Mouse (Mus musculus): ENCODE measurements around the gene Rhbdf2. TPM values are rescaled to one million over a fixed set of nuclear protein-coding genes. Genes with fewer than 3 reads are reported as not detected.
"Not testable (repeated sequence)": the region's sequence is repeated elsewhere in the genome, so short reads cannot be mapped to it uniquely, and the experiment has no call there.

Rhbdf2 gene
- polyA plus RNA-seq, 1 experiment from 2014 or later = 9.5 TPM

DNA sequence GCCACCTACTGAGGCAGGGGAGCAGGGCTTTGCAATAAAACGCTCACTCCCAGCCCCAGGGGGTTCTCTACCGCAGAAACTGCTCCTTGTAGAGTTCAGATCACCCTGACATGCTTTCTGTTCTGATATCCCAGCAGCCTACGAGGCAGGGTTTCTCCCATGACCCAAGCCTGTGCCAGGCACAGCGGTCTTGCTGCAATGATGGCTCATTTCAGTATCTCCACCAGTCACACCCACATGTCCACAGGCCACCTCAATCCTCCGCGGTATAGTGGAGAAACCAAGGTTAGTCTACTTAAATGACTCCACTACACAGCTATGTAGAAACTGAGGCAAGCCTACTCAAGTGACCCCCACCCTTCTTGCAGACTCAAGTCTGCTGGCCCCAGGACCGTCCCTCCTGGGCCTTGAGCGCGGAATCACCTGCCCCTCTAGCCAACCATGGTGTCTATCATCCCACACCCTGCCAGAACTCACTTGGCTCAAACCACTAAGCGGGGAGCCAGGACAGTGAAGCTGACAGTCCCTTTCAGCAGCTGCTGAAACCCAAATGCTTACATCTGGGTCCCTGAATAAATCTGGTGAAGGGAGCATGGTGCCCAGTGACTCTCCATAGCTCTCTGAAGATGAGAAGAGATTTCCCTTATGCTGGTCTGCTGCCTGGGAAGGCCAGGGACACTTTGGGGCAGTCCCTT, 6.1 kb downstream of the Rhbdf2 start:
- Histone ChIP-seq H3K4me2 (peak overlapping the region; percentile 81; the same call in 1 of the 2 replicates), H3K4me1 (peaks cover 85% of the 10 kb centered on the region), H3K27me3 (no peaks in the 10 kb centered on the region), H3K4me3 (replicated peaks) (no peak overlapping the region), H3K9ac (no peak overlapping the region), H3K9me3 (replicated peaks) (no peaks in the 10 kb centered on the region), H3K36me3 (no peaks in the 10 kb centered on the region), H3K27ac (peak overlapping the region; percentile 71)
- WGBS = 69% methylated on average over 10 of the region's 10 CpGs
- no peak for ATAC-seq (replicated peaks; ENCODE audit: low FRiP score)

DNA sequence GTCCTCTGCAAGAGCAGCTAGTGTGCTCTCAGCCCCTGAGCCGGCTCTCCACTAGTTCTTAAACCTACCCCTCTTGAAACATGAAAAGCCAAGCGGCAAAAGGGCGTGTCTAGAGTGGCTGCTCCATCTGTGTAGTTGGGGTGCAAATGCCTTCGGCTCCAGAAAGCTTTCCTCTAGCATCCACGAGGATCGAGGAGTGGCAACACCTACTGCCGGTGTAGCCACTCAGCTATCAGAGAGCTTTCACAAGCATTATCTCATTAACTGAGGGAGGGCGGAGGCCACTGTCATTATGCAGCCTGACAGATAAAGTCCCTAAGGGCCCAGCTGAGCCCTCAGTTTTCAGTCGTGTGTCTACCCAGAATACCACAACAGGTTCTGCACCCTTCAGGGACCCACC, 6.7 kb downstream of the Rhbdf2 start:
- Histone ChIP-seq H3K9me3 (replicated peaks) (no peaks in the 10 kb centered on the region), H3K4me3 (replicated peaks) (no peak overlapping the region), H3K27me3 (no peaks in the 10 kb centered on the region), H3K36me3 (no peaks in the 10 kb centered on the region), H3K9ac (no peak overlapping the region; the same call in 1 of the 2 replicates), H3K4me1 (peaks cover 91% of the 10 kb centered on the region), H3K27ac (0 out of 2 replicates have a peak overlapping the region, but pooled peaks have one; percentile 71), H3K4me2 (no peak overlapping the region)
- no peak for ATAC-seq (replicated peaks; ENCODE audit: low FRiP score)
- 35% methylated on average over 9 of the region's 9 CpGs for WGBS

DNA sequence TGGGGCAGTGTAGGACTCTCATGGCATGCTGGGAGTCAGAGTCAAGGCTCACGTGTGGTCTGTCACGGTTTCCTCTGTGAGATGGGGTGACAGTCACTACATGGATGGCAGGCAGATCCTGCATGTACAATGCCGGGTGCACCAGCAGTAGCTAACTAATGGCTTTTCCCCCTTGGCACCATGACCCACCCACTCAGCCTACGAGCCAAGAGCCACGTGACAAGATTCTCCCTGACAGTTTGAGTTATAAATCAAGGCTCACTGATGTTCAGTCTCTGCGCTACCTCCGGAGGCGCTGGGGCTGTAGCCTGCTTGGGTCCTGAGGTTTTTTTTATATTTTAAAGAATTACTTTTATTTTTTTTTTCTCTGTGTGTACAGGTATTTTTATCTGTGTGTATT, 7.3 kb downstream of the Rhbdf2 start:
- H3K9ac ChIP-seq = no peak overlapping the region
- ATAC-seq (replicated peaks; ENCODE audit: low FRiP score) = no peak

DNA sequence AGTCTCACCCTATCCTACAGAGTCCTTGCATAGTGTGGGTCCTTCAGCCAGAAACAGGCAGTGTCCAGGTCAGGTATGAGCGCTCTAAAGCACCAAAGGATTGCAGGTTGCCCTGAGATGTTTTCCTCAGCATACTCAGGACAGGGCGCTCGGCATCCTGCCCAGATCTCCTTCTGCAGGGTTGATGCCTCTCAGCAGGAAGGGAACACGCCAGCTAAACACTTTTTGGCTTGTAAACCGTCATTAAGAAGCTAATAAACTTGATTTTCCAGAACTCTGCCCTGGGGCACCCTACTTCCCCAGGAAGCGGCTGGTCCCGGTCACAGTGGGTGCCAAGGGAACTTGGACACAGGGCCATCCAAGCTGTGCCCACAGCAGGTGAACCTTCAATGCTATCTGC, 7.7 kb downstream of the Rhbdf2 start:
- peaks cover 92% of the 10 kb centered on the region for H3K4me1 ChIP-seq

More for the DNA sequence above, 7.3 kb downstream of the Rhbdf2 start:
- Histone ChIP-seq H3K4me2 (no peak overlapping the region), H3K9me3 (replicated peaks) (no peaks in the 10 kb centered on the region), H3K36me3 (no peaks in the 10 kb centered on the region), H3K4me1 (peaks cover 95% of the 10 kb centered on the region), H3K27me3 (no peaks in the 10 kb centered on the region), H3K4me3 (replicated peaks) (no peak overlapping the region), H3K27ac (no peak overlapping the region)
- WGBS = 36% methylated on average over 8 of the region's 8 CpGs

DNA sequence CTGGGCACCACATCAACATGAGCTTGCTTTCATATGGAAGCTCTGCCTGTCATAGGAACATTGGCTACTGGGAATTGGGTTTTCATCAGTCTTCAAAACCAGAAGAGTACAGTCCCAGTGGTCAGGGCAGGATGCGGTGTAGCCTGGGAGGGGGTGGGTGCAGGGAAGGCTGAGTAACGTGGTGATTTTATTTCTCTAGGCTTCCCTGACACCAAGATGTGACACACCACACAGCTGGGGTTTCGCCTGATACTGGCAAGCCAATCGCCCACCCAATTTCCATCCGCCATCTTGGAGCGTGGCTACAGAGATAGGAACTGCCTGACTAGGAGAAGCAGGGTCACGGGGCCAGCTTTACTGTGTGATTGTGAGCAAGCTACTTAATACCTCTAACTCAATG, 8.2 kb downstream of the Rhbdf2 start:
- no peak overlapping the region for H3K4me3 ChIP-seq (replicated peaks)
- peaks cover 90% of the 10 kb centered on the region for H3K4me1 ChIP-seq
- no peaks in the 10 kb centered on the region for H3K27me3 ChIP-seq
- no peak overlapping the region for H3K9ac ChIP-seq
- no peaks in the 10 kb centered on the region for H3K36me3 ChIP-seq
- no peak overlapping the region for H3K27ac ChIP-seq
- no peak for ATAC-seq (replicated peaks; ENCODE audit: low FRiP score)
- H3K9me3 ChIP-seq (replicated peaks) = no peaks in the 10 kb centered on the region
- no peak overlapping the region for H3K4me2 ChIP-seq
- 91% methylated on average over 7 of the region's 7 CpGs for WGBS

More for the DNA sequence above, 7.7 kb downstream of the Rhbdf2 start:
- Histone ChIP-seq H3K4me3 (replicated peaks) (no peak overlapping the region), H3K9ac (no peak overlapping the region), H3K9me3 (replicated peaks) (no peaks in the 10 kb centered on the region), H3K27me3 (no peaks in the 10 kb centered on the region), H3K27ac (no peak overlapping the region), H3K36me3 (no peaks in the 10 kb centered on the region), H3K4me2 (no peak overlapping the region)
- no peak for ATAC-seq (replicated peaks; ENCODE audit: low FRiP score)
- 74% methylated on average over 7 of the region's 7 CpGs for WGBS

DNA sequence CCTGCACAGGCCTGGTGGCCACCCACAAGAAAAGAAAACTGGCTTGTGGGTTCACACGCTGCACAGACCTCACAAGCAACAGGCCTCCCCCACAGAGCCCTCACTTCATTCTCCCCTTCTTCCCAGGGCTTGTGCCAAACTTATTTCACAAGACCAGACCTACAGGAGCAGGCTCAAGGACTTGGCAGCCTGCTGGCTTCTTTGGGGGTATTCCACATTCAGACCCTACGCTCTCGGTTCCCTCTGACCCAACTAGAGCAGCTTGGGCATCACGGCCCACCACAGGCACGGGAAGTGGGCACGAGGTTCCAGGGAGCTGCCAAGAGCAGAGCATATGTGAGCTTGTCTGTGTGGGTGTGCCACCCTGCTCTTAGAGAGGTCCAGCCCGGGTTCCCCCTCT, 9.2 kb downstream of the Rhbdf2 start:
- WGBS = 81% methylated on average over 7 of the region's 7 CpGs
- H3K9me3 ChIP-seq (replicated peaks) = no peaks in the 10 kb centered on the region
- no peak overlapping the region for H3K9ac ChIP-seq
- no peak overlapping the region for H3K4me3 ChIP-seq (replicated peaks)
- no peak overlapping the region for H3K27ac ChIP-seq
- H3K4me2 ChIP-seq = no peak overlapping the region
- no peaks in the 10 kb centered on the region for H3K36me3 ChIP-seq
- H3K4me1 ChIP-seq = peaks cover 79% of the 10 kb centered on the region
- ATAC-seq (replicated peaks; ENCODE audit: low FRiP score) = no peak
- no peaks in the 10 kb centered on the region for H3K27me3 ChIP-seq

DNA sequence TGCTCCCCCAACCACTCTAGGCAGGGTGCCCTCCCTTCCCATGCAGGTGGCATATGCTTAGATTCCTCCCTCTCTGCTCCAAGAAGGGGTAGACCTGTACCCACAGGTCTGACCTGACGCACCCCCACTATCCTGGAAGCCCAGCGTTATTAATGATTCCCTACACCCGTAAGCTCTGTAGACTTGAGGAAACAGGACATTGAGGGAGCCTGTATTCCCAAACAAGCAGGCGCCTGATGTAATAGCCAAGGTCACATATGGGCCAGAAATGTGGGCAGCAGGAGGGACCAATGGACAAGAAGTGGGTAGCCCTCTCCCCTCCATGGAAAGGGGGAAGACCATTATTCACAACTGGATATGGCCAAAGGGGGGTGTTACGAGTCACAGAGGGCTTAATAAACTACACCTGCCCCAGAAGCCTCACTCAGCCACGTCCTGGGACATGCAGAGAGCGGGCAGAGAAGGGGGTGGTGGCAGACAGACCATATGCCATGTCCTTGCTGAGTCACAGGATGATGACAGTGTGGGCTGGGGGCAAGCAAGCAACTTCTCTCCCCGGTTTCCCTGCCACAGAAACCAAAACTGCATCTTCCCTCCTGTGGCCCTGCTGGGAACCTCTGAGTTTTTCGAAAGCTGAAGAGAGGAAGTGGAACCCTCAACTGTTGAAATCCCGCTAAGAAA, 10.2 kb downstream of the Rhbdf2 start:
- Histone ChIP-seq H3K27ac (peak overlapping the region; percentile 73), H3K9me3 (replicated peaks) (no peaks in the 10 kb centered on the region), H3K4me2 (no peak overlapping the region), H3K4me1 (peaks cover 69% of the 10 kb centered on the region), H3K27me3 (no peaks in the 10 kb centered on the region), H3K9ac (no peak overlapping the region), H3K36me3 (no peaks in the 10 kb centered on the region), H3K4me3 (replicated peaks) (no peak overlapping the region)
- WGBS = 75% methylated on average over 10 of the region's 10 CpGs
- ATAC-seq (replicated peaks; ENCODE audit: low FRiP score) = no peak

DNA sequence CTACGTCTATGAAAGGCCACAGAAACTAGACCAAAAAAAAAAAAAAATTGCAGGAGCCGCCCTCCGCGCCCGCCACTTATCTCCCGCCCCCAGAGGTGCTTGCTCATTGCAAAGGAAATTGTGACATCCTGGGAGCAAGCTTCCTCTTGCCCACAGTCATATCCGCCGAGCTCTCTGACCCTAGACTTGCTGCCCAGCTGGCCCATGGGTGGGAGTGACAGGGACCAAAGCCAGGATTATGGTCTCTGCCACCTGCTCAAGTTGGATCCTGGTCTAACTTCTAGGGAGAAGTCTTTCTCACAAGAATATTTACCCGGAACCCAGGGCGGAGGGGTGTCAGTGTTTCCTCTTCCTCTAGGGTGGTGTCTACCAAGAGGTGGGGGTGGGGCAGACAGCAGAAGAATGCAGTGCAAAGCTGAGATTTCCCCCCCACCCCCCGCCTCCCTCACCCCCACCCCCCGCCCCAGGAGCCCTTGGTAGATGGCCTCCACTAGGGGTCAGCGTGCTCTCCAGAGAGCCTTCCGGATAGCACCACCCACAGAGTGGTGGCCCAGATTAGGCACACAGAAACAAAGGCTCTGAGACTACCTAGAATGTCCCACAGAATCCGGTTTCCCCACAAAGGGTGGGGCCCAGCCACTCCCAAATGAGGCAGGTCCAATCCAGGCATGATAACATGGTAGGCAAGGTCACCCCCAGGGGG, 10.9 kb downstream of the Rhbdf2 start:
- Histone ChIP-seq H3K4me2 (peak overlapping the region; percentile 9; the same call in 1 of the 2 replicates), H3K4me1 (peaks cover 62% of the 10 kb centered on the region), H3K9me3 (replicated peaks) (no peaks in the 10 kb centered on the region), H3K36me3 (no peaks in the 10 kb centered on the region), H3K27ac (peak overlapping the region; percentile 73), H3K9ac (no peak overlapping the region), H3K4me3 (replicated peaks) (no peak overlapping the region), H3K27me3 (no peaks in the 10 kb centered on the region)
- peak; percentile 57; the same call in 1 of the 2 replicates for ATAC-seq (replicated peaks; ENCODE audit: low FRiP score)
- WGBS = 41% methylated on average over 14 of the region's 15 CpGs

DNA sequence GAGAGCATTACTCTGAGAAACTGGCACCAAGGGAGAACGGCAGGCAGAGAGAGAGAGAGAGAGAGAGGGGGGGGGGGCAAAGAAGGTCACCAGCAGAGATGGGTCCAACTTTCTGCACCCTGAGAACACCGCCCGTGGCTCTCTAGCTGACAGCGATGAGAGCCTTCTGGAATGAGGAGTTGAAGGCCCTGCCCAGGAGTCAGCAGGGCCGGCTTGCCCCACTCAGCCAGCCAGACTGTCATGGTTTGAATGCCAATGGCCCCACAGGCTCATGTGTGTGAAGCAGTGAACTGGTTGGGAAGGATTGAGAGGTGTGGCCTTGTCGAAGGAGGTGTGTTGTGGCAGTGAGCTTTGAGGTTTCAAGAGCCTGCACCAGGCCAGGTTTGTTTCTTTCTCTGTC, 13.6 kb downstream of the Rhbdf2 start:
- H3K4me2 ChIP-seq = no peak overlapping the region
- H3K9me3 ChIP-seq (replicated peaks) = no peaks in the 10 kb centered on the region
- H3K9ac ChIP-seq = no peak overlapping the region
- H3K36me3 ChIP-seq = 0 out of 2 replicates have a peak, but pooled peaks cover 2% of the 10 kb centered on the region
- H3K27me3 ChIP-seq = no peaks in the 10 kb centered on the region
- no peak overlapping the region for H3K4me3 ChIP-seq (replicated peaks)
- peaks cover 40% of the 10 kb centered on the region for H3K4me1 ChIP-seq
- no peak for ATAC-seq (replicated peaks; ENCODE audit: low FRiP score)
- no peak overlapping the region for H3K27ac ChIP-seq
- 90% methylated on average over 6 of the region's 6 CpGs for WGBS

DNA sequence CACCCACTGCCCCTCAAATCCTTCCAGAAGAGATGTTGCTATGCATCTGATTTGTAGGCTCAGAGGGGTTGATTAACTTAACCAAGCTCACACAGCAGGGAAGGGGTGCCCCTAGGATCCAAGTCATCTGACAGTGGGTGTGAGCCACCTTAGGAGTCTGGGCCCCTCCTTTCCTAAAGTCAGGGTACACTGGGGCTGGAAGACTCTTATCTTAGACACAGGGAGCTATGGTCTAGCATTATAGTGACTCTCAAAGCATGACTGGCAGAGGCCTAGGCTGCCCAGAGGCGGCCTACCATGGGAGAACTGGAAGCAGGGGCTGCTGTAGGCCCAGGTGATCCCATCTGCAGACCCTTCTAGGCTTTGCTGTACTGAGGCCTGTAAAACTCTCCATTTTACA, 14.3 kb downstream of the Rhbdf2 start:
- no peak for ATAC-seq (replicated peaks; ENCODE audit: low FRiP score)

DNA sequence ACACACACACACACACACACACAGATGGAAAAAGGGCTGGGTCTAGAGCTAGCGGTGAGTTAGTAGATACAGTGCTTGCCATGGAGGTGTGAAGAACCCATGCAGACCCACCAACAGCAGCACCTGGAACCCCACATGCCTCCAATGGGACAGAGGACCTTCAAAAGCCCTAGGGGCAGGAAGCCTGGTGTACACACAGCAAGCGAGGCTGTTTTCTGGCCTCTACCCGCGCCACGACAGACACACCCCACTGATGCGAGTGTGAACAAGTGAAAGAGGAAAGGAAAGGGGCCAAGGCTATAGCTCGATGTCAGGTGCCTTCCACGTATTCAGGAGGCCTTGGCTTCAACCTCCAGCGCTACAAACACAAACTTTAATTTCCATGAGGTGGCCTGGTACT, 14.9 kb downstream of the Rhbdf2 start:
- H3K27ac ChIP-seq = no peak overlapping the region
- no peak overlapping the region for H3K9ac ChIP-seq
- H3K27me3 ChIP-seq = no peaks in the 10 kb centered on the region
- no peak overlapping the region for H3K4me2 ChIP-seq
- H3K9me3 ChIP-seq (replicated peaks) = no peaks in the 10 kb centered on the region
- peaks cover 28% of the 10 kb centered on the region for H3K4me1 ChIP-seq
- H3K4me3 ChIP-seq (replicated peaks) = no peak overlapping the region
- ATAC-seq (replicated peaks; ENCODE audit: low FRiP score) = no peak
- WGBS = 91% methylated on average over 9 of the region's 9 CpGs
- H3K36me3 ChIP-seq = 0 out of 2 replicates have a peak, but pooled peaks cover 8% of the 10 kb centered on the region

More for the DNA sequence above, 14.3 kb downstream of the Rhbdf2 start:
- H3K4me3 ChIP-seq (replicated peaks) = no peak overlapping the region
- H3K9ac ChIP-seq = no peak overlapping the region
- H3K27me3 ChIP-seq = no peaks in the 10 kb centered on the region
- H3K9me3 ChIP-seq (replicated peaks) = no peaks in the 10 kb centered on the region
- no peak overlapping the region for H3K4me2 ChIP-seq
- WGBS = 92% methylated on average over 1 of the region's 1 CpGs
- no peak overlapping the region for H3K27ac ChIP-seq
- H3K4me1 ChIP-seq = peaks cover 34% of the 10 kb centered on the region
- 0 out of 2 replicates have a peak, but pooled peaks cover 6% of the 10 kb centered on the region for H3K36me3 ChIP-seq

DNA sequence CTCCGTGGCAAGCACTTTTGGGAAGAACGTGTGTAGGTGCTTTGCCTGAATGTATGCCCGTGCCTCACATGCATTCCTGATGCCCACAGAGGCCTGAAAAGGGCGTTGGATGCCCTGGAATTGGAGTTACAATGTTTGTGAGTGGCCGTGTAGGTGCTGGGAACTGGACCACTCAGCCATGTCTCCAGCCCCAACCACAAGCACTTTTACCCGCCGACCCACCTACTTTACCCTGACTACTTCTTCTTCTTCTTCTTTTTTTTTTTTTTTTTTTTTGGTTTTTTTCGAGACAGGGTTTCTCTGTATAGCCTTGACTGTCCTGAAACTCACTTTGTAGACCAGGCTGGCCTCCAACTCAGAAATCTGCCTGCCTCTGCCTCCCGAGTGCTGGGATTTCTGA, 15.7 kb downstream of the Rhbdf2 start:
- H3K36me3 ChIP-seq = 0 out of 2 replicates have a peak, but pooled peaks cover 10% of the 10 kb centered on the region
- H3K9ac ChIP-seq; H3K27ac ChIP-seq; ATAC-seq (replicated peaks; ENCODE audit: low FRiP score); H3K4me3 ChIP-seq (replicated peaks); H3K9me3 ChIP-seq (replicated peaks); H3K4me2 ChIP-seq; H3K27me3 ChIP-seq: not testable (repeated sequence)
- 88% methylated on average over 8 of the region's 9 CpGs for whole genome bisulfite sequencing
- H3K4me1 ChIP-seq = peaks cover 22% of the 10 kb centered on the region
